Mouse (Mus musculus) limb, embryonic 15.5 days (tissue): ENCODE measurements around the gene Ces1g. TPM values are rescaled to one million over a fixed set of nuclear protein-coding genes. Genes with fewer than 3 reads are reported as not detected.

Source experiments
- ATAC-seq: fragments of 200-750 bp; cut with Nextera tagmentation; 2 replicates; pipeline ENCODE4 v1.8.0; 2017; ENCODE audit warnings: low read depth, moderate TSS enrichment; ENCODE audit not compliant: insufficient number of reproducible peaks, low FRiP score, low TSS enrichment
- H3K27ac ChIP-seq: fragments of 300-500 bp; sonication (generic); 2 replicates; pipeline ENCODE4 v1.5.1; 2015; ENCODE audit warnings: moderate library complexity, mild to moderate bottlenecking, inconsistent platforms
- H3K27me3 ChIP-seq: fragments of 300-500 bp; sonication (generic); 2 replicates; pipeline ENCODE4 v1.6.1; 2015; ENCODE audit warnings: inconsistent platforms
- H3K36me3 ChIP-seq: fragments of 300-500 bp; sonication (generic); 2 replicates; pipeline ENCODE4 v1.6.1; 2015; ENCODE audit warnings: inconsistent platforms
- H3K4me1 ChIP-seq: fragments of 300-500 bp; sonication (generic); 2 replicates; pipeline ENCODE4 v1.6.1; 2015; ENCODE audit warnings: inconsistent platforms
- H3K4me2 ChIP-seq: fragments of 300-500 bp; sonication (generic); 2 replicates; pipeline ENCODE4 v1.6.1; 2015; ENCODE audit warnings: mild to moderate bottlenecking, inconsistent platforms
- H3K4me3 ChIP-seq: fragments of 300-500 bp; sonication (generic); 2 replicates; pipeline ENCODE4 v1.5.1; 2015; ENCODE audit warnings: mild to moderate bottlenecking, inconsistent platforms
- H3K9ac ChIP-seq: fragments of 300-500 bp; sonication (generic); 2 replicates; pipeline ENCODE4 v1.6.1; 2015; ENCODE audit warnings: inconsistent platforms
- H3K9me3 ChIP-seq: fragments of 300-500 bp; sonication (generic); 2 replicates; pipeline ENCODE4 v1.6.1; 2016; ENCODE audit warnings: inconsistent platforms
- WGBS: fragments of 180-500 bp; shearing (Covaris S2); methylation state at CpG from one replicate; pipeline ENCODE4 v1.1.7; 2015; 5-methylcytosine and 5-hydroxymethylcytosine counted together
- polyA plus RNA-seq: library from polyadenylated mRNA; unstranded; fragments of >200 nt; fragmentation: Nextera tagmentation; extraction: Ambion mirVana; gene quantifications from 2 replicates; pipeline ENCODE4 v1.2.1, GENCODE M21; 2015

Ces1g gene
- polyA plus RNA-seq = not detected in 2 replicates

DNA sequence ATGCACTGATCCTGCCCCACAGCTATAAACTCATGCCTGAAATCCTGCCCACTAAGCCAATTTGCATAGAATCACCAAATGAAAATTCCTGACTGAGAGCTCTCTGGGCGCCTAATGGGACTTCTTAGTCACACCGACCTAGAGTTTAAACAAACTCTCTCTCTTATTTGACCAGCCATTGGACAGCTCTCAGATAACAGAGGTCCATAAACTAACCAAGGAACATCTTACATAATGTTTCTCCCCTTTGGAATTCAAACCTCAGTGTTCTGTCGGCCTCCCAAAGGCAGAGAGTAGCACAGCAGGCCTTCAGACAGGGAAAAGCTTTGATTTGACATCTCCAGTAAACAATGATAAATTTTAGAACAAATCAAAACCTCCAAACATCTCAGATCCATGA, at the start of gene Ces1g:
Ces1g (minus strand) TSS at position 102 of the 400 bp plus-strand sequence.
- H3K27me3 ChIP-seq = no peaks in the 10 kb centered on the region
- no peak within 1 kb of the TSS for H3K4me3 ChIP-seq
- 32% methylated on average over 3 of the region's 3 CpGs for WGBS
- H3K9ac ChIP-seq = no peak within 1 kb of the TSS
- H3K27ac ChIP-seq = no peak within 1 kb of the TSS
- no peaks in the 10 kb centered on the region for H3K36me3 ChIP-seq
- H3K4me1 ChIP-seq = no peaks in the 10 kb centered on the region
- ATAC-seq = no peak
- H3K4me2 ChIP-seq = no peak within 1 kb of the TSS
- H3K9me3 ChIP-seq = no peaks in the 10 kb centered on the region

DNA sequence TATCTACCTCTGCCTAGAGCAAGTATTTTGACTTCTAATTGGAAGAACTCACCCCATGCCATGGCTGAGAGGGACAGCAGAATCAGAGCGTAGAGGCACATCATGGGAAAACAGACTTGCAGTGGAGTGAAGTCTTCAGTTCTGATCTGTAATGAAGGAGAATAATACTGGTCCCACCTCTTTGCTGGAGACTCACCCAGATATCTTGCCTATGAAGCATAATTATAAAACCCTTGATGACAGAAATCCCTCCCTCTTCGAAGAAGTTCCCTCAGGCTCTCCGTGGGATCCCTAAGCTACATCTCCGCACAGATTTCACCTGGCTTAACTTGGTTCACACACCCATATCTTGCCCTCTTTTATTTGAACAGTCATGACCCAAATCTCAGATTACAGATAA, 42.5 kb upstream of the Ces1g start, which contains the start of gene Ces1h:
Ces1h (minus strand) TSS at position 101 of the 400 bp plus-strand sequence.
- no peaks in the 10 kb centered on the region for H3K27me3 ChIP-seq
- H3K36me3 ChIP-seq = no peaks in the 10 kb centered on the region
- H3K4me2 ChIP-seq = no peak within 1 kb of the TSS
- no peaks in the 10 kb centered on the region for H3K9me3 ChIP-seq
- no peaks in the 10 kb centered on the region for H3K4me1 ChIP-seq
- H3K4me3 ChIP-seq = no peak within 1 kb of the TSS
- ATAC-seq = no peak
- no peak within 1 kb of the TSS for H3K9ac ChIP-seq
- WGBS = 86% methylated on average over 4 of the region's 4 CpGs
- H3K27ac ChIP-seq = no peak within 1 kb of the TSS

DNA sequence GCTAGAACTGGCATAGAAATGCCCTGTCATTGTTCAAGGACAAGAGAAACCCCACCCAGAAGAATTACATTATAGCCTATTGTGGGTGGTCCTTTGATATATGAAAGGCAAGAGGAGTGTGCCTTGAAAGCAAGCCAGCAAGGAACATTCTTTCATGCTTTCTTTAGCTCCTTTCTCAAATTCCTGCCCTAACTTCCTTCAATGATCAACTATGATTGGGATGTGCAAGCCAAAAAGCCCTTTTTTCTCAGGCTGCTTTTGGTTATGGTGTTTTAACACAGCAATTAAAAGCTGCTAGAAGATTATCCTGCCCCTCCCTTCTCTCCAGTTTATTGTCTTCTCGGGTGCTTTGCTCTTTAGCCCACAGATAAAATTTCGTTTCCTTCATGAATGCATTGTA, 32.4 kb upstream of the Ces1g start:
- WGBS = 26% methylated on average over 2 of the region's 2 CpGs
- H3K4me2 ChIP-seq = no peak overlapping the region
- no peak overlapping the region for H3K27ac ChIP-seq
- H3K9ac ChIP-seq = no peak overlapping the region
- H3K27me3 ChIP-seq = no peaks in the 10 kb centered on the region
- no peaks in the 10 kb centered on the region for H3K9me3 ChIP-seq
- ATAC-seq = no peak
- no peak overlapping the region for H3K4me3 ChIP-seq
- H3K4me1 ChIP-seq = no peaks in the 10 kb centered on the region
- H3K36me3 ChIP-seq = no peaks in the 10 kb centered on the region

DNA sequence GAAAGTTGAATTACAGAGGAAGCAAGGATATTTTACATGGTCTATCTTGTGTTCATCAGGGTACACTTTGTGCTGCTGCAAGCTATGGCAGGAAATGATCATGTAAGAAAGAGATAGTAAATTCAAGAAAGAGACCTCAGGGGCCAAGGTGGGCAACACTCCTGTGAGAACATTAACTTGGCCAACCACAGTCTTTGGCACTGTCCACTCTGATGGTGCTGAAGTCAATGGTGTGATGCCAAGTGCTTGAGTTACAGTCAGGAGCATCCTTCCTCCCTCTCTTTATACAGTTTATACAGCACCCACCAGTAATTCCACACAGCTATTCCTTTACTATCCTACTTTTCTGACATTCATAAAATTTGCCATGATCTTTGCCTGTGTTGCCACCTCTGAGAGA, 23.0 kb upstream of the Ces1g start:
- no peak overlapping the region for H3K4me2 ChIP-seq
- H3K4me1 ChIP-seq = no peaks in the 10 kb centered on the region
- no peaks in the 10 kb centered on the region for H3K36me3 ChIP-seq
- ATAC-seq = no peak
- H3K9ac ChIP-seq = no peak overlapping the region
- H3K27me3 ChIP-seq = no peaks in the 10 kb centered on the region
- H3K9me3 ChIP-seq = no peaks in the 10 kb centered on the region
- H3K4me3 ChIP-seq = no peak overlapping the region
- no peak overlapping the region for H3K27ac ChIP-seq

DNA sequence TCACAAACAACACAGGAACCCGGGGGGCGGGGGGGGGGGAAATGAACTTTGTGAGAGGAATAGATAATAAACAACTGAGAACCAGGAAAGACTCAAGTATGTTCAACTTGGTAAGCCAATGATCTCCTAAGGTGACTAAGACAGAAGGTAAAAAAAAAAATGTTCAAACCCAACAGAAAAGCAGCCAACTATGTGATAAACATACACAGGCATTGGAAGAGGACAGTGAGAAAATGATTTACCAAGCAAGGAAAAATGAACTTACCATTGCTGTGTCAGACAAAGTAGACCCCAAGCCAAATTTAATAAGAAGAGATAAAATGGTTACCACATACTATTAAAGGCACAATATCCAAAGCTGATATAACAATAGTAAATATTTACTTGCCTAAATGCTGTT, 2.4 kb upstream of the Ces1g start:
- Histone ChIP-seq H3K4me3 (no peak overlapping the region), H3K4me1 (no peaks in the 10 kb centered on the region), H3K9me3 (no peaks in the 10 kb centered on the region), H3K4me2 (no peak overlapping the region), H3K9ac (no peak overlapping the region), H3K36me3 (no peaks in the 10 kb centered on the region), H3K27me3 (no peaks in the 10 kb centered on the region), H3K27ac (no peak overlapping the region)
- 93% methylated on average over 2 of the region's 2 CpGs for whole genome bisulfite sequencing
- no peak for ATAC-seq

DNA sequence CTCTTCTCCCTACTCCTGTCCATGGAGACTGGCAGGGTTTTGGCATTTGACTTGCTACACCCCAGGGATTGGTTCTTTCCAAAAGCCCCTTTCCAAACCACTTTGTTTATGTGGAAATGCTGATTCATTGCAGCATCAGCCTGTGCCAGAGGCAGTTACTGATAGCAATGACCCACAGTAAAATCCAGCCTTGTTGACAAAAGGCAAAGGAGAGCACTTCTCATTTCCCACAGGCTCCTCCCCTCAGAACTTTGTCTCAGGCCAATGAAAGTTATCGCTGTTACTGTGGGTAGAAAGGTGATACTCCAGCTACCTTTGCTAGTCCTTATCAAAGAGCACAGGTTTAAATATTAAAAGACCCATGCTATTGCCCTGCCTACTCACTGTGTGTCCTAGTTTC, 4.4 kb downstream of the Ces1g start:
- 73% methylated on average over 1 of the region's 1 CpGs for WGBS
- no peak for ATAC-seq
- H3K9ac ChIP-seq = no peak overlapping the region
- H3K9me3 ChIP-seq = no peaks in the 10 kb centered on the region
- H3K4me1 ChIP-seq = no peaks in the 10 kb centered on the region
- no peak overlapping the region for H3K27ac ChIP-seq
- no peak overlapping the region for H3K4me2 ChIP-seq
- H3K36me3 ChIP-seq = no peaks in the 10 kb centered on the region
- no peaks in the 10 kb centered on the region for H3K27me3 ChIP-seq
- H3K4me3 ChIP-seq = no peak overlapping the region

DNA sequence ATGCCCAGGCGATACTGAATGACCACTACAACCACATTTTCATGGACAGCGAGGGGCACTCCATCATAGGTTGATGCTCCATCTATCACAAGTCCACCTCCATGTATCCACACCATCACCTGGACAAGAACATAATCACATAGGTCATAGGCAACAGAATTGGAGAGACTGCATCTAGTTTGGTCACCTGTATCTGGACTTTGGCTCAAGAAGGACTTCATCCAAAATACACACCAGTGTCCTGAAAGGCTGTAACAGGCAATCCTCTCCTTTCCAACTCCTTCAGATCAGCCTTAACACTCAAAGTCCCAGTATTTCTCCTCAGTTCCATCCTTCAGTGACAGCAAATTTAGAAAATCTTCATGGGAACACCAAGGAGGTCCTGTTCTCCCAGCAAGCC, 6.0 kb downstream of the Ces1g start:
- H3K9ac ChIP-seq = no peak overlapping the region
- H3K4me3 ChIP-seq = no peak overlapping the region
- H3K27me3 ChIP-seq = no peaks in the 10 kb centered on the region
- H3K4me1 ChIP-seq = no peaks in the 10 kb centered on the region
- H3K4me2 ChIP-seq = no peak overlapping the region
- no peak overlapping the region for H3K27ac ChIP-seq
- no peaks in the 10 kb centered on the region for H3K36me3 ChIP-seq
- no peak for ATAC-seq
- 88% methylated on average over 2 of the region's 2 CpGs for WGBS
- H3K9me3 ChIP-seq = no peaks in the 10 kb centered on the region

DNA sequence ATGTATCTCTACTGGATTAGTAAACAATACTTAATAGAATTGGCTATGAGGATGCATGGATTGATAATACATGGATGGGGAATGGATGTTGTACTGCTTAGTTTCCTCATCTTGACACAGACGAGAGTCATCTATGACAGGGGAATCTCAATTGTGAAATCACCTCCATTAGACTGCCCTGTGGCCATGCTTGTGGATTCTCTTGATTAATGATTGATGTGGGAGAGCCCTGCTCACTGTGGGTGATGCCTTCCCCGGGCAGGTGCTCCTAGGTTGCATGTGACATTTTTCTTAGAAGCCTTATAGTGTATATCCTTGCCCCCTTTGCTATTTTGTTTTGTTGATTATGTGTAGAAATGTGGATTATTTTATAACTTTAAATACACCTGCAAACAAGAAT, 12.0 kb downstream of the Ces1g start:
- Histone ChIP-seq H3K4me3 (no peak overlapping the region), H3K4me1 (no peaks in the 10 kb centered on the region), H3K9ac (no peak overlapping the region), H3K27me3 (no peaks in the 10 kb centered on the region), H3K27ac (no peak overlapping the region), H3K36me3 (no peaks in the 10 kb centered on the region), H3K9me3 (no peaks in the 10 kb centered on the region), H3K4me2 (no peak overlapping the region)
- ATAC-seq = no peak
- WGBS = 68% methylated on average over 2 of the region's 2 CpGs

DNA sequence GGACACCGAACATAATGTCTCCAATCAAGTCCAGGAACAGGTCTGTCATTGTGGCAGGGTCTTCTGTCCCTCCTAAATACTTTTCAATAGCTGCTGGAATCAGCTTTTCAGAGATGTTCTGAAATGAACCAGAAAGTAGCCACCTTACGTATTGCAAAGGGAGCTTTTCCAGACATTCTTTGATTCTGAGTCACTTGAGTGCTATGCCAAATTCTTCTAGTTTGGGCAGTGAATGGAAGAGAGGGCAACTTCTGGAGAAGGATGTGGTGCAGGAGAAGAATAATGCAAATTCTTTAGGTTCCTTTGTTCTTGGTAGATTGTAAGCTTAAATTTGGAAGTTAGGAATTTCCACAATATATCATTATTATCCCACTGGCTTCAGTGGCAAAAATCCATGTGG, 20.1 kb downstream of the Ces1g start:
- no peaks in the 10 kb centered on the region for H3K27me3 ChIP-seq
- no peak overlapping the region for H3K4me2 ChIP-seq
- no peak for ATAC-seq
- H3K4me3 ChIP-seq = no peak overlapping the region
- H3K9me3 ChIP-seq = no peaks in the 10 kb centered on the region
- H3K9ac ChIP-seq = no peak overlapping the region
- H3K27ac ChIP-seq = no peak overlapping the region
- H3K36me3 ChIP-seq = no peaks in the 10 kb centered on the region
- 75% methylated on average over 2 of the region's 2 CpGs for WGBS
- H3K4me1 ChIP-seq = no peaks in the 10 kb centered on the region

DNA sequence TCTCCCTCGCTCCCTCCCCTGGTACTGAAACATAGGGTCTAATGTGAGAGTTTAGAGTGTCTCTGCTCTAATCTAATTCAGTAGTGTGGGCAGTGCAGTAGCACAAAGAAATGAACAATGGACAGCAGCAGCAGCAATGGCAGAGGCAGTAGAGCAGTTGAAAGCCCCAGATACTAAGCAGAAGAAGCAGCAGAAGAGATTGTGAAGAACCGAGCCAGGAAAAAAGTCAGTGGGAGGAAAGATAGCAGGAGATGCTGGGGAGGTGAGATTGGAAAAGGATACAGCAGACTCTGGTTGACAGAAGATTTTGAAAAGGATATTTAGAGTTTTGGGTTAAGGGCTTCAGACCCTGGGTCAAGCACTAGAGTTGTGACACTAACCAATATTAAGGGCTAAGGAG, 21.6 kb downstream of the Ces1g start:
- Histone ChIP-seq H3K27ac (no peak overlapping the region), H3K9ac (no peak overlapping the region), H3K27me3 (no peaks in the 10 kb centered on the region), H3K9me3 (no peaks in the 10 kb centered on the region), H3K36me3 (no peaks in the 10 kb centered on the region), H3K4me3 (no peak overlapping the region), H3K4me1 (no peaks in the 10 kb centered on the region), H3K4me2 (no peak overlapping the region)
- no peak for ATAC-seq
- WGBS = 79% methylated on average over 2 of the region's 2 CpGs

DNA sequence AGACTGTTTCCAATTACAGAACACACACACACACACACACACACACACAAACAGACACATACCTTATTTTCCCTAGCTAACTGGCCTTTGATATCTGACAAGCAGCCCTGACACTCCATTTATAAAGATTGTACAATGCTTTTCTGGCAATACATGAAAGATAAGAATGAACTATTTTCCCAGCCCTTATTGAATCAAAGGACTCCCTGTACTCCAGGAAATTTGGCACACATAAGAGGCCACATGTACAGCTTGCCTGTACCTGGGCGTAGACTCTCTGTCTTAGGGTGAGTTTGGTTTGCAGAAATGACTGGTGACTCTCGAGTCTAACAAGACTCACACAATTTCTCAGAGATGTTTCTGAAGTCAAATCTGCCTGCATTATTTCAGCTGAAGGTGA, 53.2 kb downstream of the Ces1g start:
- WGBS = 54% methylated on average over 2 of the region's 2 CpGs
- no peak overlapping the region for H3K4me2 ChIP-seq
- no peak overlapping the region for H3K4me3 ChIP-seq
- H3K27ac ChIP-seq = no peak overlapping the region
- no peaks in the 10 kb centered on the region for H3K36me3 ChIP-seq
- H3K4me1 ChIP-seq = no peaks in the 10 kb centered on the region
- no peaks in the 10 kb centered on the region for H3K27me3 ChIP-seq
- no peaks in the 10 kb centered on the region for H3K9me3 ChIP-seq
- H3K9ac ChIP-seq = no peak overlapping the region
- no peak for ATAC-seq

DNA sequence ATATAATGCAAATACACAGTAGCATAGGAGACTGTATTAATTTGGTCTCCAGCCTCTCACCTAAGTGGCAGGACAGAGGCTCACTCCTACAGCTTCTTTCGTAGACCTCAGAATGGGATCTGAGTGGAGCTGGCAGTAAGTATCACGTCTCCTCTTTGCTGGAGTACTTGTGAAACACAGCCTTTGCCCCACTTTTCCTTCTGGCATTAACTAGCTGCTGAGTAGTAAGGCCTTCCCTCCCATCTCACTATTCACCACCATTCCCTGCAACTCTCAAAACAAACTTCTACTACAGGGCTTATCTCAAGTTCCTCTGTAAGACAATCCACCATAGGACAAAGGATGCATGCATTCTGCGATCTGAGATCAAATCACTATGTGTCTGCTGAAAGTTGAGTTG, 54.8 kb downstream of the Ces1g start:
- 79% methylated on average over 3 of the region's 3 CpGs for WGBS
- Histone ChIP-seq H3K4me3 (no peak overlapping the region), H3K4me2 (no peak overlapping the region), H3K9me3 (no peaks in the 10 kb centered on the region), H3K9ac (no peak overlapping the region), H3K27ac (no peak overlapping the region), H3K27me3 (no peaks in the 10 kb centered on the region), H3K36me3 (no peaks in the 10 kb centered on the region), H3K4me1 (no peaks in the 10 kb centered on the region)
- ATAC-seq = no peak

DNA sequence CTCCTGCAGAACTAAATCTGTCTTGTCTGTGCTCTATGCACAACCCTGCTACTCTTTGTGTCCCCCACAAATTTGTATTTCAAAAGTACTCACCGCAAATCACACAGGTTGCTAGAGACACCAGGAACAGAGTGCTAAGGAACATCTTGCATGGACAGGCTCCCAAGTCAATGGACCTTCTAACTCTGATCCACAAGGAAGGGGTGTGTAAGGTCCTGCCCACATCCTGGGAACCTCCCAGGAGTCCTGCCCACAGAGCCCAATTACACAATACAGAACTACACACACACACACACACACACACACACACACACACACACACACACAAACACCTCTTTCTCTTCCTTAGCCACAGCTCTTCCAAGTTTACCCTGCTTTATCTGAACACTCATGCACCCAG, 57.6 kb downstream of the Ces1g start, which contains the start of gene Ces1f:
Ces1f (minus strand) TSS at position 192 of the 400 bp plus-strand sequence.
- H3K4me3 ChIP-seq = no peak within 1 kb of the TSS
- H3K4me1 ChIP-seq = no peaks in the 10 kb centered on the region
- ATAC-seq = no peak

More for the DNA sequence above, 57.6 kb downstream of the Ces1g start, which contains the start of gene Ces1f:
- no peak within 1 kb of the TSS for H3K9ac ChIP-seq
- H3K4me2 ChIP-seq = no peak within 1 kb of the TSS
- H3K36me3 ChIP-seq = no peaks in the 10 kb centered on the region
- H3K27me3 ChIP-seq = no peaks in the 10 kb centered on the region
- H3K9me3 ChIP-seq = no peaks in the 10 kb centered on the region
- H3K27ac ChIP-seq = no peak within 1 kb of the TSS
- 91% methylated on average over 1 of the region's 1 CpGs for WGBS
